Mouse (Mus musculus) lung, adult 2 months (tissue): ENCODE data around the gene Cdkl3. TPM values are rescaled to one million over a fixed set of nuclear protein-coding genes. Genes with fewer than 3 reads are reported as not detected.

Experiments
- DNase-seq: peaks from one replicate; pipeline ENCODE4 v3.0.0; 2022
- H3K4me1 ChIP-seq: fragments of 200-500 bp; 2 replicates; pipeline ENCODE4 v1.6.1; 2011; ENCODE audit warnings: low read length; ENCODE audit not compliant: control insufficient read depth, insufficient read depth
- H3K4me3 ChIP-seq: fragments of 200-500 bp; replicated peaks from 2 replicates; pipeline ENCODE3; 2011; ENCODE audit warnings: low read depth, mild to moderate bottlenecking, control low read depth, low read length; ENCODE audit errors: extremely low read depth
- CTCF ChIP-seq: fragments of 200-500 bp; IDR thresholded peaks from 2 replicates; pipeline ENCODE4 v1.5.1; 2011; ENCODE audit warnings: mild to moderate bottlenecking, low read length, control low read depth; ENCODE audit not compliant: insufficient read depth
- POLR2A ChIP-seq: fragments of 200-500 bp; IDR thresholded peaks from 2 replicates; pipeline ENCODE4 v1.6.1; 2011; ENCODE audit warnings: low read depth, mild to moderate bottlenecking, control low read depth, low read length, borderline replicate concordance; ENCODE audit errors: extremely low read depth
- WGBS: fragments of 180-500 bp; shearing (Covaris S2); methylation state at CpG from one replicate; pipeline ENCODE4 v1.1.7; 2018; 5-methylcytosine and 5-hydroxymethylcytosine counted together
- polyA plus RNA-seq: library from polyadenylated mRNA; depleted of rRNA; stranded (reverse); fragments of >200 nt; gene quantifications from 2 replicates; pipeline ENCODE4 v1.2.3, GENCODE M21; 2012

Cdkl3 gene
- polyA plus RNA-seq, 1 experiment: 2.4 TPM

DNA sequence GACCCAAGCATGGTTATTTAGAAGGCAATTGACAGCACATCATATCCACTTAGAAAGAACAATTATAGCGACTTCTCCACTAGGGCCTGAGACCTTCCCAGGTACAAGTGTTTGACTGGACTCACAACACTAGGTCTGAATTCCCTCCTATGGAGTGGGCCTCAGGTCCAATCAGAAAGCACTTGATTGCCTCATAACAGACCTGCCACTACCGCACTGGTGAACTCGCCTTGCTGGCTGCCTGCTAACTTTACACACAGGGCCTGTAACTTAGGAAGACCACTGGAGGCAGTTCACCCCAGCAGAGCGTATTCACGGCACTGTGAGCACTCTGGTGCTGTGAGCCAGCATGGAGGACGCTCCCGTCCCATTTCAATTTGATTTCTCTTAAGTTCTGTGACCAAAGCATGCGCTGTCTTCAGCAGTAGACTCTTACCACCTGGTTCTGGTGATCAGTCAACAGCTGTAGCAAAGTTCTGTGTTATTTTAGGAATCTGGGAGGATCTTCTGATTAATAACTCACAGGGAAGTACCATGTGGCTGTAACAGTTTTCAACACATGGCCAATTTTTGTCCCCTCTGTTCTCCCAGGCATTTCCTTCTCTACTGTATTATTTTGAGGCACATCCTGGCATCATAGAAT lies 69.6 kb downstream of the Cdkl3 start:
- no peak for DNase-seq
- TF ChIP-seq CTCF (no peak), POLR2A (no peak)
- peaks cover 8% of the 10 kb centered on the region for H3K4me1 ChIP-seq
- 76% methylated on average over 8 of the region's 8 CpGs for WGBS
- no peak overlapping the region for H3K4me3 ChIP-seq

DNA sequence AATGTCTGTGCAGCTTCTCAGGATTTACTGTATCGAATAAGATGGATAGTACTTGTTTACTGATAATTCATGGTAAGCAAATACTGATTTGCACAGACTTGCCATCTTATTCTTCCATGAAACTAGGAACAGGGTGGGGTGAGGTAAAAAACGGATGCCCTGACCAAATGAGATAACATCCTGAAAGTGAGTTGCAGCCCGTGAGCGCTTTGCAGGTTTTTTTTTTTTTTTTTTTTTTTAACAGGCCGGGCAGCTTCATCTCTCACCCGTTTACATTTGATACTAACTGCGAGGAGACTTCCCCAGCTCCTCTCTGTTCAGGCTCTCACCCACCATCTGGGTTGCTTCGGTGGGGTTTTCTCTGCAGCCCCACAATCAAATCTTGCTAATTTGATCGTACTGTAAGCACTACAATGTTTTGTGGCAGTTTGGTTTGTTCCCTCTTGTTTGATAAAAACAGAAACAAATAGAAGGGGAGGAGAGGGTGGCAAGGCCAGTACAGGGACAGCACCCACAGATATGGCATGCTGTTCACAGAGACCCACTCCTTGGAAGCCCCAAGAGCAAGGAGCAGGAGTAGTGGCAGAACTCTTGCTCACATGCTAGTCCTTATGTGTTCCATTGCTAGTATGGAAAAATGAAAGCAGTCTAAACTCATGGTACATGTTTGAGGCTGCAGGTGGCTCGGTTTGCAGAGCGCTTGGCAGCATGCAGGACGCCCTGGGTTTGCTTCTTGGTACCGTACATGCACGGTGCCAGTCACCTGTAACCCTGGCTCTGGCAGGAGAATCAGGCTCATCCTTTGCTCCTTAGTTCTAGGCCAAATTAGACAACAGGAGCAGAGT lies 70.8 kb downstream of the Cdkl3 start:
- DNase-seq: no peak
- Histone ChIP-seq H3K4me3 (no peak overlapping the region), H3K4me1 (peaks cover 8% of the 10 kb centered on the region)
- TF ChIP-seq POLR2A (no peak), CTCF (no peak)
- WGBS: 52% methylated on average over 14 of the region's 14 CpGs

DNA sequence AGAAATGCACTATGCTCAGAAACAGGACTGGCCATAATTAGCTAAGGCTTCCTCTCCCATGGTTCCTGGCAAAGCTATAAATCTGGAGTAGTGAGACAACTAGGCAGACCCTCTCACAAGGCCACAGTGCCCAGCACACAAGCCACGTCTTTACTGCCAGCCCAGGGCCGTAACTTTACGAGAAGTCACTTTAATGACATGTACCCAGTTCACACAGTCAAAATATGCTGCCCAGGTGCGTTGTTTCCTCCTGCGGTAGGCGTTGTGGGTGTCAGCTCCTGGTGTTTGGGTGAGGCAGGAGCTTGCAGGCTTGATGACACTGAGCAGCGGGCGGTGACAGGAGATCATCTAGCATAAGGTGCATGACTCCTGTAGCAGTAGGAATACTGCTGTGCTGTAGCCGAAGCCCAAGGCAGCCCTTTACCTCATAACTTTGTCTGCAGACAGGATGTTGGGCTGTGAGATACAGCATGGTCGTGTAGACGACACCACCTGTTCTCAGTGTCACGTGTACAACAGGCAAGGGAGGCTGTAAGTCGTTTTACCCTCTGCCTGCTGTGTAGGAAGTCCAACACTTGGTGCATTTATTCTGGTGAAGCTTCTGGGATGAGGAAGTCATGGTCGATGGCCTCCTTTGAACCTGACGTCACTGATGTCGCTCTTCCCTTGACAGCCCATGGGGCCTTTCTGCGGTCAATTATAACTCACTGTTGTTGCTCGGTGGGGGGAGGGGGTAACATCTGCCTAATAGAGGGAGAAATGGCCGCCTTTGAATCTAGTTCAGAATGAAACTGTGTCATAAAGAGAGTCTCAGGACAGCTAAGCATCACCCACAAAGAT lies 72.0 kb downstream of the Cdkl3 start:
- no peak for DNase-seq
- 58% methylated on average over 19 of the region's 19 CpGs for WGBS
- Histone ChIP-seq H3K4me1 (peaks cover 8% of the 10 kb centered on the region), H3K4me3 (no peak overlapping the region)
- TF ChIP-seq POLR2A (no peak), CTCF (no peak)

DNA sequence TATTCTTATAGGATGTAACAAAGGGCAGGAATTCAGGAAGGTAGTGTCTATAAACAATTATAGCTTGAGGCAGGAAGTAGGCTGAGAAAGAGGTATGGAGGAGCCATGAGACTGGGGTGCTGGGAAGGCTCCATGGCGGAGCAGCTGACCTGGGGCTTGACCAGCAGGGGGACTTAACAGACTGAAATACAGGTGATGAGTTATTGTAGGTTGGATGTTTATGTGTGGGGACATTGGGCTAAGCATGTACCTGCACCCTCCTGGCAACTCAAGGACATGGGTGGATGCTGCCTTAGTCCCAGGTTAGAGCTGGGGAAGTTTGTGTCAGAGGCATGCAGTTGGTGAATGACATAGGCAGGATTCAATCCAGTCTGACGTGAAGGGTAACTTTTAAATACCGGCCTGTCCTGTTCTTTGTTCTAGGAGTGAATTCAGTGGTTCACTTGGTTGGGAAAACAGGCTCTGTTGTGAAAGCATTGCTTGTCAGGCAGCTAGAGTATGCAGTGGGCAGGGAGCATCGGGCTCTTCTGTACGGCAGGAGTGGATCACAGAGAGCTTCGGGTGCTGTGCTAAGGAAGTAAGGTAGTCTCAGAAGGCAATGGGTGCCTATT lies 72.8 kb downstream of the Cdkl3 start:
- Histone ChIP-seq H3K4me3 (no peak overlapping the region), H3K4me1 (peaks cover 8% of the 10 kb centered on the region)
- 75% methylated on average over 6 of the region's 6 CpGs for WGBS
- no peak for DNase-seq
- TF ChIP-seq CTCF: no peak
- no peak for TF ChIP-seq POLR2A

DNA sequence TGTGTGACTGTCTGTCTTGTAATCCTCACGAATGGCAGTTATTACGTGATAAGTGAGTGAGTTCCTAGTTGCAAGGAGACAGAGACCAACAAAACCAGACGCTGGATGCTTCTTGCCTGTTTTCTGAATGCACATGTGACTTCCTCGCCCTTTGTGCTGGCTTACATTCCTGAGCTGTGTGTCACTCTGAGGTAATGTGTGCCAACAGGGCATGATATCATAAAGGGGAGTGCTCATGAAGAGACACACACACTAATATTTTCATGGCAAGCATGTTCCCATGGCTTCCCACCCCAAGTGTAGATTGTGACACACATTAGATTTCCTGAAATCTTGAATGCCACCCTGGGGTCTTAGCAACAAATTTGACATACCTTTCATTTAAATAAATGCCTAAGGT lies 73.9 kb downstream of the Cdkl3 start:
- WGBS: 32% methylated on average over 4 of the region's 4 CpGs
- no peak for DNase-seq
- TF ChIP-seq CTCF: no peak
- no peak for TF ChIP-seq POLR2A
- Histone ChIP-seq H3K4me1 (peaks cover 8% of the 10 kb centered on the region), H3K4me3 (no peak overlapping the region)

DNA sequence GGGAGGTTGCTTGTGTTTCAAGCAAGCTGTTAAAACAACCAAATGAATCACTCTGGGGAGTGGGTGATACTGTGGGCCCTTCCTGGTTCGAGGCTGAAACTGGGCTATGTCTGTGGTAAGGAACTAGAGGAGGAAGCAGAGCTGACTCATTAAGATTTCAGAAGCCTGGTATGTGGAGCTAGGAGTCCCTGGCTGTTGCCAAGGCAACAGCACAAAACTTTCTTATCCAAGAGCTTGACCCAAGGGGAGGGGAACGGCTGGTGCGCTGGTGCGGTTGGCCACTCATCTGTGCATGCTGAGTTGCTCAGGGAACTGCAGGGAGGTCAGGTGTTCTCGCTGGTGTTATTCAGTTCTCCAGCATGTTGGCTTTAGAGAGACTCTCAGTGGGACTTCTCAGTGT lies 76.0 kb downstream of the Cdkl3 start:
- TF ChIP-seq POLR2A: no peak
- no peak for DNase-seq

DNA sequence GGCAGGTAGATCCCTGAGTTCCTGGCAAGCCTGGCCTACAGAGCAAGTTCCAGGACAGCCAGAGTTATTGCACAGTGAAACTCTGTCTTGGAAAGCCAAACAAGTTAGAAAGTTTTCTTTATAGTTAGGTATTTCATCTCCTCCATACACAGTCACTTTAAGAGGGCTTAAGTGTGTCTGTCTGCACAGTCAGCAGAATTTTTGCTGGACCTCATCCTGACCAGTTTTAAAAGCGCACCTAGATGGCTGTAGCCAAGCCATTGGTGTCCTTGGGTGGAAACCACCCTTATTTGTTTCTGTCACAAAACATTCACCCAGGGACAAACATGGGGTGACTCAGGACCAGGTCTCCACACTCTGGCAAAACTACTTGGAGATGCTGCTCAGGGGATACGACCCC lies 76.6 kb downstream of the Cdkl3 start:
- Histone ChIP-seq H3K4me3 (no peak overlapping the region), H3K4me1 (peaks cover 8% of the 10 kb centered on the region)
- 93% methylated on average over 2 of the region's 2 CpGs for WGBS
- TF ChIP-seq POLR2A (no peak), CTCF (no peak)
- no peak for DNase-seq

More for the DNA sequence above, 76.0 kb downstream of the Cdkl3 start:
- Histone ChIP-seq H3K4me3 (no peak overlapping the region), H3K4me1 (peaks cover 8% of the 10 kb centered on the region)
- 48% methylated on average over 5 of the region's 5 CpGs for WGBS

DNA sequence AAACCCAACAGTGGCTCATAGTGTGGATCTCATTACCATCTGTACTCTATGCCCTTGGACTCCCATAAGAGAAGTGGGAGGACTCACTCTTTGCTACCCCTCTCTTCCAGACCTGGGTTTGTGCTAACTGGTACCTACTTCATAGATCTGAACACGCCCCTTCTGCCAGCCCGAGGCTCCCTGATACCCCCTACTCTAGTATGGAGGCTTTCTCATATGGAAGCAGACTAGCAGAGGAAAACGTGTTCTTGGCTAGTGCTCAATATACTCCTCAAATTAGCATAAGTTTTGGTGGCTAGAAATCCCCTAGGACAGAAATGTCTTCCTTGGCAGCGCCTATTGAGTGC lies 81.8 kb downstream of the Cdkl3 start:
- no peak for TF ChIP-seq CTCF
- TF ChIP-seq POLR2A: no peak
- 57% methylated on average over 4 of the region's 4 CpGs for WGBS
- Histone ChIP-seq H3K4me1 (no peaks in the 10 kb centered on the region), H3K4me3 (no peak overlapping the region)
- no peak for DNase-seq

DNA sequence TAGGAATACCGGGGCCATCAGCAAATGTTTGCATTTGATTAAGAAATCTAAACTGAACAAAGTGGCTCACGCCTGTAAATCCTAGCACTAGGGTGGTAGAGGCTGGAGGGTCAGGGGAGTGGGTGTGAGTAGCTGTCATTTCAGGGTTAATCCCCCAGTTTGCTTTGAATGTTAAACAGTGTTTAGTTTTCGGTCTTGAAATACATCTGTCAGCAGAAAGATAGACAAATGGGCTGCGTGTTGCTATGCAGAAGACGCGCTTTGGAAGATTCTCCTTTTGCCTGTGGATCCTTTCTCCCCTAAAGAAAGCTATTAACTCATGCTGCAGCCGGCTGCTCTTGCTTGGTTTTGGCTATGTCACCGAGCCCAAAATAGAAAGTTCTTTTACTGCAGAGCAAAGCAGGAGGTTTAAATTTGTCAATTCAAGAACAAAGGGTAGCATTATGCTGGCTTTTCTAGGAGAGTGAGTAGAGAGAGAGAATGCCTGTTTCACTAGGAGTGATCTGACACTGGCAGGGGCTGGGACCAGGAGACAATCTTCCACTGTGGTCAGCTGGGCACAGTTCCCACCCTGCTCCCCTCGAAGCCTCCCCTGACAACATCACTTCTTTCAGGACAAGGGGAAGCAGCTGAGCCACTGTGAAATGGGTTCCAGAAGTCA lies 82.3 kb downstream of the Cdkl3 start:
- TF ChIP-seq CTCF: no peak
- no peak for TF ChIP-seq POLR2A
- no peak for DNase-seq
- Histone ChIP-seq H3K4me1 (no peaks in the 10 kb centered on the region), H3K4me3 (no peak overlapping the region)
- 33% methylated on average over 9 of the region's 9 CpGs for WGBS
